Mouse (Mus musculus): ENCODE data around the gene Crybb2.

GRCm38 (mm10) chr5:113038601-113039000 is 31.3 kb downstream of the Crybb2 start:
- TF ChIP-seq POLR2A (IDR thresholded peaks at IDR 0.05; ENCODE audit: control insufficient read depth, extremely low read depth, insufficient read depth, low read length, poor library complexity) (no peak), CTCF (IDR thresholded peaks at IDR 0.05; ENCODE audit: borderline replicate concordance, control insufficient read depth, extremely low read depth, insufficient read depth, low read length, poor library complexity) (no peak)
